Mouse (Mus musculus): ENCODE results near the gene Sumo3.

The Sumo3 gene

DNA sequence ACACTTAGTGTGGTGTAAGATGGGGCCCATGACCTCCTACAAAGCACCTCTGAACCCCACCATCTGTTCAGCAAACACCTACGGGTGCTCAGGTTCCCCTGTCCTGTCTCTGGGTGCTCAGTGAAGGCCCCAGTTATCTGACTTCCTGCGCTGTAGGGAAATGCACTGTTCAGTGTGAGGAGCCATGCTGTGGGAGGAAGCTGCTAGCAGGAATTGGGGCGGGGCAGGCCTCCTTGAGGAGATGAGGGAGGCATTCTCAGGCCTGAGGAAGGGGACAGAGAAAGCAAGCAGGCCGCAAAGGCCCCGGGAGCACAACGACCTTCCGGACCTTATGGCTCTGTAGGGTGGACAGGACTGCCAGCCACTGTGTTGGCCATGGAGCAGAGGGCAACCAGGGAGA is 16.8 kb upstream of the Sumo3 start:
- no peak for DNase-seq (ENCODE audit: low spot score)

DNA sequence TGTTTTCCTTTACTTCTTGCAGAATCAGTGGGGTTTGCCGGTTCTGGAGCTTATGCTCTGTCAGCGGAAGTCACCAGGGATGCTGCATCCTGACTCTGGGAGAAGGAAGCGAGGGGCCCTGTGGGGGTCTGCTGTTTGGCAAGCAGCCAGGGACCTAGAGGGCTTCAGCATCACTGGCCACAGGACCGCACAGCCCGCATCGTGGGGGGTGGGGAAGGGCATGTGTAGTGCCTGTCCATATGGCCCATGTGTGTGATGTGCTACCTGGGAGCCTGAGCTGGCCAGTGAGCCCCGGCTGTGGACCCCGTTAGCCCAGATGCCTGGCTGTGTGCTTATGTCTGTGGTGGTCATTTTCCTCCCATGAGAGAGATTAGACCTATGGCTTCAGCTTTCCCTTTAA is 16.1 kb upstream of the Sumo3 start:
- no peak for DNase-seq (ENCODE audit: low spot score)

DNA sequence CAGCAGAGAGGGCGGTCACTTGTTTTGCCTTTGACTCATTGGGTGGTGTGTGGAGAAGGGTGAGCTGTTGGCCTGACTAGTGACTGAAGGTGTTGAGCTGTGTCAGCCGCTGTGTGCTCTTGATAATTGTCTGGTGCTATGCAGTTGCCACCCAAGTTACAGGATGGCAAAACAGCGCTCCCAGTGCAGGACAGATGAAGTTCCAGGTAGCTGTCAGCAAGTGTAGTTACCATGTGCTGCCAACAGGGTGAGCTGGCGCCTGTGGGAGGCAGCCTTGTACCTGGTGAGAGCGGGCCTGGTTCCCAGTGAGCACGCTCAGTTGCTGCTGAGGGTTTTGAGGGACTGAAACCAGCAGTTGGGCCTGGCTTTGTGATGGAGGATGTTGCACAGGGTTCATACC is 15.1 kb upstream of the Sumo3 start:
- DNase-seq (ENCODE audit: low spot score), result no peak

DNA sequence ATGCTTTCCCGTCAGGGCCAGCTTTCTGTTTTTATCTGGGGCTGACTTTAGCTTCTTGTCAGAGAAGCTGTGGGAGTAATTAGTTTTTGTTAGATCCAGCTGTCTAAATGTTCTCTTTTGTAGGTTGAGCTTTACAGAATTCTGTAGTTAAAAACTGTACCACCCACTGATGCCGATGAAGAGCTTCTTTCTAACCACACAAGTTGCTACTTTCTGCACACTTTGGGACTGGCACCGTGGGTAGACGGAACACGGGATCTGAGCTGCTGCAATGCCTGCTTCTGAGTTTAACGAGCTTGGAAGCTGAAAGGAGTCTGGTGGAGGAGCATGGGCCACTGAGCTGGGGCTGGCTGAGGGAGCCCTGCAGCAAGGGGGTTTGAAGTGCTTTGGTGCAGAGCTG is 14.4 kb upstream of the Sumo3 start:
- DNase-seq (ENCODE audit: low spot score), result no peak

DNA sequence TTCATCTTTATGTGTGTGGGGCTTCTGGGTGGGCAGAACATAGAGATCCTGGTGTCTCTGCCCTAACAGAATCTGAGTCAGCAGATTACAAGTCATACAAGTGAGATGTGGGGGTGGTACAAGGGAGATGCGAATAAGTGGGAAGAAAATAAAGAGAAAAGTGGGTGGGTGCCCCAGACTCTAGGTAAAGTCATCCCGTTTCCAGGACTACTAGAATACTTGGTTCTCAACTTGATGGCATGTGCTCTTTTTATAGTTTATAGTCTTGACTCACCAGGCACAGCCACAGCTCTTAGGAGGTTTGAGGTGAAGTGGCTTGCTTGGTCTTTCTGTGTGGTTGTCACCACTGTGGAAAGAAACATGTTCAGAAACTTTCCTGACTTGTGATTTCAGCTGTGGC is 9.8 kb upstream of the Sumo3 start:
- no peak for DNase-seq (ENCODE audit: low spot score)

DNA sequence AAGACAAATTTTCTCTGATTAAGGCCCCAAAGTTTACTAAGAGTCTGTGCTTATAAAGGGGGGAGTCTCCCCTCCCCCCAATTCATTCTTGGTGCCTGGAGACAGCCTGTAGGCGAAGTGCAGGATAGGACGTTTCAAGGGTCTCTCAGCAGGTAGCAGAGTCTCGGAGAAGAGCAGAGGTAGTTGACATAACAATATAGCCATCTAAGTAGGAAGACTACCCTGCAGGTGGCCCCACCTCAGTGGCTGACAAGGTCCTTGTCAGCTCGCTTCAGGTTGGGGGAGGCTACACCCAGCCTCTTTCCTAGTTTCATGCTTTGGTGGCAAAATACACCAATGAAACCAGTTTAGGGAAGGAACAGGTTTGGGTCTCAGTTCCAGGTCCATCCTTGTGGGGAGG is 2.9 kb upstream of the Sumo3 start:
- no peak for DNase-seq (ENCODE audit: low spot score)

DNA sequence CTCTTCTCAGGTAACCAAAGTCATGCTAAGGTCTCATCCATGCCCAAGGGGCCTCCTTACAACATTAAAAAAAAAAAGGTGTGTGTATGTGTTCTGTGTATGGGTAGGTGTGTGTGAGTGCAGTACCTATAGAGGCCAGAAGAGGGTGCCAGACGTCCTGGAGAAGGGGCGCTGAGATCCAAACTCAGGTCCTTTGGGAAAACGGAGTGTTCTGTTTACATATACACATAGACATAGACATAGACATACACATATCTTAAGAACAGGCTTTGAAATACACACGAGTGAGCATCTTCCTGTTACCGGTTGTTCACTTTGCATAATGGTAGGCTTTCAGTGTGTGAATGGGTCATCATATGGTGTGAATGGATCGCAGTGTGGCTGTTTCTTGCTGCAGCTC is 1.8 kb upstream of the Sumo3 start:
- DNase-seq (ENCODE audit: low spot score), result no peak

DNA sequence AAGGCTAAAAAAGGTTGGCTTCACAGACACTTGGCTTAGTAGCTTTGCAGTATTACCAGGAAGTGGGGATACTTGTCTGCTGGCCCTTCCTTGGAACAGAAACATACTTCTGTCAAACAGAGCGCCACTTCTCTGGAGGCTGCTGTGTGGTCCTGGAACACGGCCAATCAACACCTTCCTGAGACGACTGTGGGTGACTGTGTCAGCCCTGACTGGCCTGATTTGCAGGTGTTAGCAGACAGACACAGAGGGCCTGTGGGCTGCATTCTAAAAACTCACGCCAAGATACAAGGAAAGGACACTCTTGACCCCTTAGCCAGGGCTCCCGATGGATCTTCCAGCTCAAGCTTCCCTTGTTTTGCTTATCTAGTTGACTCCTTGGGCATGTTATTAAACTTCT is 939 bp upstream of the Sumo3 start:
- no peak for DNase-seq (ENCODE audit: low spot score)

DNA sequence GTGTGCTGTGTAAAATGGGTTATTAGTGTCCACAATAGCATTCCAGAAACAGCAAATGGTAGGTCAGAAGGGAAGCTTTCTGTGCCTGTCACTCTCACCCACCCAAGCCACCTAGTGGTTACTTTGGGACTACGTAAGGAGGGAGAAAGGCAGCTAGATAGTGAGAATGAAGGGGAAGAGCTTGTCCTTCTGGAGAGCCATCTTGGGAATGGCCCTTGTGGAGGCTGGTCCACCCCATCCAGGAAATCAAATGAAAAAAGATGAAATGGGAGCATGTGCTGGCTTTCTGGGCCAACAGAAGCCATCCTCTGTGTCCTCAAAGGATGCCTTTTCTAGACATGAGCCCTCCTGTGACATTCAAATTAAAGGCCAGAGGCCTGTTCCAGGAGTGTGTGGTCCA is 529 bp upstream of the Sumo3 start:
- DNase-seq (ENCODE audit: low spot score), result no peak

DNA sequence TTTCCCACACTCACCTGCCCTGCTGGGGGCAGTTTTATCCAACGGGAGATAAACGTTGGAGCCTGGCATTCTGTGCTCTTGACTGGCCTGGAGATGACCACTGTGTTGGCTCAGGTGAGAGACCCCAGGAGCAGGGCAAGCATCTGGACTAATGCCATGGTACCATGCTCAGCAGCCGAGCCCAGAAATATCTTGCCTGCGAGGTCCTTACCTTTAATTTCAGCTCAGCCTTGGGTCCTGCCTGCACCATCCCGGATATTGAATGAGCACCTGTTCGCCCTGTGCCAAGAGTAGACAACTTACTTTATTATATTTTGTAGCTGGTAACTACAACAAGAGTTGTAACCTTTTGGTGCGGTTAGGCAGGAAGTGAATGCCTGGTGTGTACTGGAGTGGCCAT is 958 bp downstream of the Sumo3 start:
- DNase-seq (ENCODE audit: low spot score), result no peak

DNA sequence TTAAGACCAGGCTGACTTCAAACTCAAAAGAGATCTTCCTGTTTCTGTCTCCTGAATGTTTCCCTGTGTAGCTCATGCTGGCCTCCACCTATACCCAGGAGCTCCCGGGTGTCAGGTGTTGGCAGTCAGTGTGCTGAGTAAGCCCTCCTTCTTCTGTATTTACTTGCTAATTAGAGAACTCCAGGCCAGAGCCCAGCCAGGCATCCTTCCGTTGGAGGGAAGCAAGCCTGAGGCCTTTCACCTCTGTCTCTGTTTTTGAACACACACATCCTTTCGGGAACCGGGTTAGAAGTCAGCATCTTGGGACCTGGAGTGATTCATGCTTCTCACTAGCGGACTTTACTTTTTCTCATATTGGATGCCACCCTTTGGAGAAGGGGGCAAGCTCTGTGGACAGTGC is 1.5 kb downstream of the Sumo3 start:
- no peak for DNase-seq (ENCODE audit: low spot score)

DNA sequence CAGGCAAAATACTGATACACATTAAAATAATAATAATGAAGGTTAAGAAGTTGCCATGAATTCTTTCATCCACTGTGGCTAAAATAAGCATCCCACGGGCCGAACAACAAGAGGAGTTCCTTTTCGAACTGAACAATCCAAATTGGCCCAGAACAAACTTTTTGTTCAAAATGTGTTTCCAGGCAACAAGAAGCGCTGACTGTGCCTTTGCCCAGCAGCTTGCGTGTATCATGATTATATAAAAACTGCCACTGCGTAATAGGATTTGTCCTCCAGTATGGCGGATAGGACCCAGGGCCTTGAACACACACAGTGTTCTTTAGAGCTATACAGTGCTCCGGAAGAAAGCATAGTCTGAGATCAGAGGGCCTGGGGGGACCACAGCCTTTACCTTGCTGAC is 2.7 kb downstream of the Sumo3 start:
- no peak for DNase-seq (ENCODE audit: low spot score)

DNA sequence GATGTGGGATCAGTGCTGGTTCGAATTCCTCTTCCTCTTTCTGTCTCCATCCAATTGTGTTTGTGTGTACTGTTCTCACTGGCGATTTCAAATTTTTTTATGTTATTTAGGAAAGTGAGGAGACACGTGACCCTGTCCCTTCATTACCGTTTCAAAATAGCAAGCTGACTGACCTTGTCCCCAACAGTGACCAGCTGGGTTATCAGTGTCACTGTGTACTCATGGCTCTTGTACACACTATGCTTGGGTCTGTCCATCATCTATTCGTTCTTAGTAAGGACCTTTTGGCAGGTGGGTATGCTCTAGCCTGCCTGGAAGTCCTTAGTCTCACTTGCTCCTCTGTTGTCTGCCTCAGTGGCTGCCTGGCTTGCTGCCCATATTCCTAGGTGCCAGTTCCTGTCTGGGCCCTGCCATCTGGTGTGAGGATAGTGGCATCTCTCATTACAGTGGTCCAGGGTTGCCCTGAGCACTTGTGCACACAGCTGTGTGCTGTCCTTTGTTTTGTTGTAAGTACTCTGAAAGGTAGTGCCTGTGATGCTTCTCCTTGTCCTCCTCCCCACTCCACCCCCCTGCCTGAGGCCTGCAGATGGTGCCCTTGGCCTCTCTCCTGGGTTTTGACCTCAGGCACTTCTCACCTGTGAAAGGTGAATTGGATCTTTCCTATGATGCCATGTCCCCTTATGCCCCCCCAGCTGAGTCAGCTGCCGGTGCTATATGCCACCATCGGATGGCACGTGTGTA is 4.5 kb downstream of the Sumo3 start:
- no peak for DNase-seq (ENCODE audit: low spot score)

DNA sequence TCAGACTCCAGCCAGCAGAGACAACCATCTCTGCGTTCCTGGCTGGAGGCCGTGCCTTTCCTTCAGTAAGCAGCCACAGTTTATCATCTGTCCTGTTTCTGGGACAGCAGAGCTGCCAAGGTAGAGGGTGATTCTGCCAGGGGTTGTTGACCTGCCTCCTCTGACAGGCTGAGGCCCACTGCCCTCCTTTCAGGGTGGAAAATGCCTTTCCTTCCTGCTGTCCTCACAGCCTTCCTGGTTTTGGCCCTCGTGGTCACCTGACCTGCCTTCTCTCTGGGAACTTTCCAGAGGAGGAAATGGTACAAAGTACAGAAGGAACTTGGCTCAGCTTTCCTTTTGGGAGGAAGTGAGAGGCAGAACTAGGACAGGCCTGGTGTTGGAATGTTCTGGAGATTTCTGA is 7.5 kb downstream of the Sumo3 start:
- DNase-seq (ENCODE audit: low spot score), result no peak

DNA sequence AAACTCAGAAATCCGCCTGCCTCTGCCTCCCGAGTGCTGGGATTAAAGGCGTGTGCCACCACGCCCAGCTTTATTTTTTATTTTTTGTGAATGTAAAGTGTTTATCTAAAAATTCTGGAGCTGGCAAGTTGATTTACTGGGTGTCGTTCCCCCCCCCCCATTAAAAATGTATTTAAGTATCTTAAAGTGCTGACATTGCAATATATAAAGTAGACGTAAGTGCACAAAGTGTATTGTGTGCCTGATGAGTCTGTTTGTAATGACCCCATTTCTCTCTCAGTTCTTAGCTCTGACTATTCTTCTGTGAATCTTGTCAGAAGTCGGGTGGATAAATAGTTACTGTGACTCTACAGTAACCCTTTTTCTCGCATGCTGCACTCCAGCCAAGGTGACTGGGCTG is 9.8 kb downstream of the Sumo3 start:
- DNase-seq (ENCODE audit: low spot score), result no peak

DNA sequence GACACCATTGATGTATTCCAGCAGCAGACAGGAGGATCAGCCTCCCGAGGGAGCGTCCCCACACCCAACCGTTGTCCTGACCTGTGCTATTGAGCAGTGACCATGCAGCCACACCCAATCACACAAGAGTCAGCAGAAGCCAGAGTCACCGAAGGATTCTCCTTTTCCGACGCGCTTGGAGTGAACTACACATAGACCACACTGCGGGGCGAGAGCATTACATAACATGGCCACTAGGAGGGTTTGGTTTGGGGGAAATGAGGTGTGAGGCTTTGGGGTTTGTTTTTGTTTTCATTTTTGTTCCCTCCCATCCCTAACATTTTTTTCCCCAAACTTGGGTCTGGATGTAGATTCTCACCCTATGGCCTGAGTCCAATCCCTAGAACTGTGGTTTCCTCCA is 10.3 kb downstream of the Sumo3 start:
- DNase-seq (ENCODE audit: low spot score), result no peak

DNA sequence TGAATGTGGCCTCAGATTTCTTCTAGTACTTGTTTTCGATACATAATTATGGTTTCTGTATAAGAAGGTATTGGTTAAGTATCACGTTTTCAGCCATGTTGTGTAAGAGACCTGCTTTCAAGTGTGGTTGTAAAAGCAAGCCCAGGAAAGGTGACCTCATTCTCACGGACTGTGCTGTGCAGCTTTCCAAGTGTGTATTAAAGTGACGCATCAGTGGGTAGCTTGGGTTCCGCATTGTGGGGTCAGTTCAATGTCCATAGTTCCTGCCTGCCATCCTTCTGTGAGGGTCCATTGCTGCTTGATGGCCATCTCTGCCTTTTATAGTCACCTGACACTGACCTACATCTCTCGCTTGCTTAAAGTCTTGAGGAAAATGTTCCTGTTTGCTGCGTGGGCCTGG is 11.0 kb downstream of the Sumo3 start:
- no peak for DNase-seq (ENCODE audit: low spot score)

DNA sequence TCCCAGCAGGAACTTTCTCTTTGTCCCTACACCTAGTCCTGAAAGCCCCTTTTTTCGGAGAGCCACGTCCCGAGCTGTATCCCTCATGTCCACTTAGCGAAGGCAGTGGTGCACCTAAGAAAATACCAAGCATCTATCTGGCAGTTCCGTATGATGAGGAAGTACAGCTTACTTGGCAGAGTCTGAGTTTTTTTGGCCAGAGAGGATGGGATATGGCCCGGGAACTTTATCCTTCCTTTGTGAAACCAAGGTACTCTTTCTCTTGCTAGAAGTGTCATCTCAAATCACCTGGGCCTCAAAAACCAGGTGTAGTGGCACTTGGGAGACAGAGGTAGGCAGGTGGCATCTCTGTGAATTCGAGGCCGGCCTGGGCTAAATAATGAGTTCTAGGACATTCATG is 15.6 kb downstream of the Sumo3 start:
- no peak for DNase-seq (ENCODE audit: low spot score)

DNA sequence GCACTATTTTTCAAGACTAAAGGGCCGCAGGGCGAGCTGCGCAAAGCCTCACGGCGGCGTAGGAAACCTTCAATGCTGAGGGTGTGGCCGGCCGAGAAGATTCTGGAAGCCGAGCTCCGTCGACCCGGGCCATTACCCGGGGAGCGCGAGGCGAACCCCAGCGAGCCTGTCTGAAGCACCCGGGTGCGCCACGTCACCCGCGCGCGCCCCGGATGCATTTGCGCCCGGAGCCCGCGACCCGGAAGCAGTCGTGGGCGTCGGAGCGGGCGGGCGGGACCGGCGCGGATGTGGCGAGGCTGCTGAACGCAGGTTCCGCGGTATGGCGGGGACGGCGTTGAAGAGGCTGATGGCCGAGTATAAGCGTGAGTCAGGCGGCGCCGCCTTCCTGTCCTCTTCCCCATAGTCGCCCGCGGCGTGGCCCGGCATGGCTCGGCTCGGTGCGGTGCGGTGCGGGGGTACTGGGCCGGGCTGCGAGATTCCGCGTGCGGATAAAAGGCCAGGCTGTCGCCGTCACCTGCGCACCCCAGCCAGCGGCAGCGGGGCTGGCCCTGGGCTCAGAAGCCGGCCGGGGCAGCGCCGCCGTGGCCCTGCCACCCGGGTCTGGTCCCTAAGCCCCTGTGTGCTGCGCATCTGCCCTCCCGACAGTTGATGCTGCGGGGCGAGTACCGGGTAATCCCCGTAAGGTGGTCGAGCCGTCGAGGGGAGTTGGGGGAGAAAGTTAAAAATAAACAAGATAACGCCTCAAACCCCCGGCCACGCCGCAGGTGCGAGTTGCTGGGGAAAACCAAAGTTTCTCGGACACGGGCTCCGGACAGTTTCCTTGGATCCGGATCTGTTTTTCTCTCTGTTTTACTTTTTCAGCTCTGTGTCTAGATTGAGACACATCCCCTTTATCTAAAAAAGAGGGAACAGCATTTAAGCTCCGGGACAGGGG is 16.4 kb downstream of the Sumo3 start, which contains the start of gene Ube2g2:
Gene Ube2g2, plus strand, starts transcription at position 221 of the 934 bp plus-strand sequence.
- peak; percentile 87 for DNase-seq (ENCODE audit: low spot score)

DNA sequence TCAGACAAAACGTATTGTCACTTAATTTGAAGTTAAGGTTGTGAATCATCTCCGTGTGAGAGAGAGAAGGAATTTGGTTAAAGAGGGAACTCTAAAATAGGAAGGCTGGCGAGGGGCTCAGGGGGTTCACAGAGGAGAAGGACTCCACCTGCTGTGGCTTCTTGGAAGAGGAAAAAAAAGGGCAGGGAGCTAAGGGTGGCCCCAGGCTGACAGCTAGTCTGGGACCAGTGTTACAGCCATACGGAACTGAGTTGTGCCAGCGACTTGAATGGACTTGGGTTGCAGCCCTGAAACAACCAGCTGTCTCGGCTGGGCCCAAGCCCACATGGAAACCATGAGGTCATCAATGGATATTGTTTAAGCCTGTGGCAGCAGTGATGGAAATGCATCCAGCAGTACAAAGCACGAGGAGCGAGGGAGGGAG is 17.2 kb downstream of the Sumo3 start:
- no peak for DNase-seq (ENCODE audit: low spot score)

DNA sequence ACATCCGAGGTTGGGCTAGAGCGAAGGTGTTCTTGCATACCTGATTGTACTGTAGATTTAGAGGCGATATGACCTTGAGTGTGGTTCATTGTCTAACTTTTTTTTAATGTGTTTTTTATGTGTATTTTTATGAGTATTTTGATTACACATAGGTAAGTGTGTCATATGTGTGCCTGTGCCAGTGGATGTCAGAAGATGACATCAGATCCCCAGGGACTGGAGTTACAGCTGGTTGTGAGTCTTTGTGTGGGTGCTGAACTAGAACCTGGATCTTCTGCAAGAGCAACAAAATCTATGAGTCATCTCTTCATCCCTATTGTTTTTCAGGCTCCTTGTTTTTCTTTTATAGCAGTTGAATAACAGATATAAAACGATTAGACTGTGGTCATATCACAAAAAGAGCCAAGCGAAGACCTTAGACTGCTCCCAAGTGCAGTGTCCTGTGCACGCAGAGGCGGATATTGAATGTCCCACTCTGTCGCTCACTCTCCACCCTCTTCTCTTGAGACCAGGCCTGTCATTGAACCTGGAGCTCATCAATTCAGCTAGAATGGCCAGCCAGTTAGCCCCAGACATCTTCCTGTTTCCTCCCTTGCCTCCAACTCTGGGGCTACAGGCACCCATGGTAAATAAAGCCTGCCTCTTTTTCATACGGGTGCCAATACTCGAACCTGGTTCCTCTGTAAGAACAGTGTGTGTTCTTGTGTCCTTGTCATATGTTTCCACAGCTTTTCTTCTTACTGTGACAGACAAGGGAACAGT is 17.9 kb downstream of the Sumo3 start:
- DNase-seq (ENCODE audit: low spot score), result no peak

DNA sequence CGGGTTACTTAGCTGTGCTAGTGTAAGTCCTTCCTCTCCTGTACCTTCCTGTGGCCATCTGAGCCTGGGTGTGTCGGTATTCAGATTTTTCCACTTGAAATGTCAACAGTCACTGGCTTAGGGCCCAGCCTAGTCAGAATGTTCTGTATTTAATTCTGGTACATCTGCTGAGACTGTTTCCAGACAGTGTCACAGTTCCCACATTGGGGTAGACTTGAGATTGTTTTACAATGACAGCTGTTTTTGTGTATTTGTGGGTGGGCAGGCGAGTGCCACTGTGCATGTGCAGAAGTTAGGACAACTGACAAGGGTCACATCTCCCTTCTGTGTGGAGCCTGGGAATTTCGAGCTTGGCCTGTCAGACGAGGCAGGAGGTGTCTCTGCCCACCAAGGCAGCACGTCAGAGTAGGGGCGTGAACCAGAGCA is 18.7 kb downstream of the Sumo3 start:
- DNase-seq (ENCODE audit: low spot score), result no peak

DNA sequence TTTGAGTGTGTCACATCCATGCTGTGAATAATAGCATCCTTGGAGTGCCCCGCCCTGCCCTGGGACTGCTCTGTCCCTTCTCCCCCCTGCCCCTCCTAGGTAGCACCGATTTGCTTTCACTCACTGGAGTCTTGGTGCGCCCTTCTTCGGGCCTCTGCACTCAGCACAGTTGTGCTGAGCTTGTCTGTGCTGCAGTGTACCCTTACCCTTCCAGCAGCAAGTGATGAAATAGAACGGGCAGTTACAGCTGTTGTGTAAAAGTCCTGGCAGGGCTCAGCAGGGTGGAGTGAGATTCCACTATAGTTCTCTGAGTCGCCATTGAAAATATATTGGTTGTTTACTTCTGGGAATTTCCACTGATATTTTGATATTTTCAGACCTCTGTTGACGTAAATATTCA is 20.1 kb downstream of the Sumo3 start:
- no peak for DNase-seq (ENCODE audit: low spot score)

Data from ovary, postnatal 10 days (tissue).